Mouse (Mus musculus): ENCODE measurements around the gene 1700020A23Rik. TPM values are rescaled to one million over a fixed set of nuclear protein-coding genes. Genes with fewer than 3 reads are reported as not detected.
A peak's percentile ranks its signal among the peaks of the same experiment; 100 is the strongest.

1700020A23Rik gene
- polyA plus RNA-seq, 1 experiment: not detected

GRCm38 (mm10) chr2:130408194-130408593 is 3.1 kb downstream of the 1700020A23Rik start:
- no peak for TF ChIP-seq CTCF (IDR thresholded peaks at IDR 0.05; ENCODE audit: borderline replicate concordance, insufficient read depth, low read length)
- no peak for TF ChIP-seq POLR2A (IDR thresholded peaks at IDR 0.05; ENCODE audit: low read depth, low read length)
- no peak overlapping the region for H3K4me3 ChIP-seq (ENCODE audit: insufficient read depth, low read length)
- peaks cover 4% of the 10 kb centered on the region; the same call in 1 of the 2 replicates for H3K4me1 ChIP-seq (ENCODE audit: control insufficient read depth, insufficient read depth, low read length)
- H3K27ac ChIP-seq (ENCODE audit: insufficient read depth, low read length): no peak overlapping the region

GRCm38 (mm10) chr2:130411558-130412495 is 6.8 kb downstream of the 1700020A23Rik start:
- H3K4me3 ChIP-seq (ENCODE audit: insufficient read depth, low read length): no peak overlapping the region
- H3K4me1 ChIP-seq (ENCODE audit: control insufficient read depth, insufficient read depth, low read length): peaks cover 4% of the 10 kb centered on the region; the same call in 1 of the 2 replicates
- TF ChIP-seq POLR2A (IDR thresholded peaks at IDR 0.05; ENCODE audit: low read depth, low read length): no peak
- TF ChIP-seq CTCF (IDR thresholded peaks at IDR 0.05; ENCODE audit: borderline replicate concordance, insufficient read depth, low read length): peak; percentile 66
- H3K27ac ChIP-seq (ENCODE audit: insufficient read depth, low read length): peak overlapping the region; percentile 96

- H3K27ac ChIP-seq (ENCODE audit: insufficient read depth, low read length): peak overlapping the region; percentile 78
- no peak overlapping the region for H3K4me3 ChIP-seq (ENCODE audit: insufficient read depth, low read length)
- peaks cover 4% of the 10 kb centered on the region; the same call in 1 of the 2 replicates for H3K4me1 ChIP-seq (ENCODE audit: control insufficient read depth, insufficient read depth, low read length)
- TF ChIP-seq CTCF (IDR thresholded peaks at IDR 0.05; ENCODE audit: borderline replicate concordance, insufficient read depth, low read length): no peak
- no peak for TF ChIP-seq POLR2A (IDR thresholded peaks at IDR 0.05; ENCODE audit: low read depth, low read length)
Observed at GRCm38 (mm10) chr2:130412775-130413174, 7.7 kb downstream of the 1700020A23Rik start.

GRCm38 (mm10) chr2:130414094-130414856 is 9.2 kb downstream of the 1700020A23Rik start:
- Histone ChIP-seq H3K4me1 (ENCODE audit: control insufficient read depth, insufficient read depth, low read length) (peaks cover 4% of the 10 kb centered on the region; the same call in 1 of the 2 replicates), H3K27ac (ENCODE audit: insufficient read depth, low read length) (no peak overlapping the region), H3K4me3 (ENCODE audit: insufficient read depth, low read length) (no peak overlapping the region)
- TF ChIP-seq CTCF (IDR thresholded peaks at IDR 0.05; ENCODE audit: borderline replicate concordance, insufficient read depth, low read length): no peak

- H3K4me3 ChIP-seq (ENCODE audit: insufficient read depth, low read length): no peak overlapping the region
- no peaks in the 10 kb centered on the region; the same call in 1 of the 2 replicates for H3K4me1 ChIP-seq (ENCODE audit: control insufficient read depth, insufficient read depth, low read length)
- no peak overlapping the region for H3K27ac ChIP-seq (ENCODE audit: insufficient read depth, low read length)
- TF ChIP-seq POLR2A (IDR thresholded peaks at IDR 0.05; ENCODE audit: low read depth, low read length) (no peak), CTCF (IDR thresholded peaks at IDR 0.05; ENCODE audit: borderline replicate concordance, insufficient read depth, low read length) (no peak)
Observed at GRCm38 (mm10) chr2:130421781-130422620, 16.9 kb downstream of the 1700020A23Rik start.

- TF ChIP-seq CTCF (IDR thresholded peaks at IDR 0.05; ENCODE audit: borderline replicate concordance, insufficient read depth, low read length) (no peak), POLR2A (IDR thresholded peaks at IDR 0.05; ENCODE audit: low read depth, low read length) (no peak; the same call in 1 of the 2 replicates)
- H3K4me3 ChIP-seq (ENCODE audit: insufficient read depth, low read length): peak overlapping the region; percentile 71
- H3K4me1 ChIP-seq (ENCODE audit: control insufficient read depth, insufficient read depth, low read length): peaks cover 2% of the 10 kb centered on the region; the same call in 1 of the 2 replicates
- peak overlapping the region; percentile 49 for H3K27ac ChIP-seq (ENCODE audit: insufficient read depth, low read length)
Observed at GRCm38 (mm10) chr2:130423397-130424125, 18.5 kb downstream of the 1700020A23Rik start.

GRCm38 (mm10) chr2:130424126-130424853 is 19.2 kb downstream of the 1700020A23Rik start, which contains the start of the genes Vps16 and Pced1a:
Gene Vps16, plus strand, starts transcription at chr2:130424339.
Gene Pced1a, minus strand, starts transcription at chr2:130424701.
- peak within 1 kb of the TSS; percentile 63 for H3K27ac ChIP-seq (ENCODE audit: insufficient read depth, low read length)
- H3K4me3 ChIP-seq (ENCODE audit: insufficient read depth, low read length): peak within 1 kb of the TSS; percentile 71
- TF ChIP-seq CTCF (IDR thresholded peaks at IDR 0.05; ENCODE audit: borderline replicate concordance, insufficient read depth, low read length) (no peak), POLR2A (IDR thresholded peaks at IDR 0.05; ENCODE audit: low read depth, low read length) (peak; percentile 70)
- H3K4me1 ChIP-seq (ENCODE audit: control insufficient read depth, insufficient read depth, low read length): peaks cover 2% of the 10 kb centered on the region; the same call in 1 of the 2 replicates

- H3K27ac ChIP-seq (ENCODE audit: insufficient read depth, low read length): no peak overlapping the region
- peak overlapping the region; percentile 71 for H3K4me3 ChIP-seq (ENCODE audit: insufficient read depth, low read length)
- peaks cover 2% of the 10 kb centered on the region; the same call in 1 of the 2 replicates for H3K4me1 ChIP-seq (ENCODE audit: control insufficient read depth, insufficient read depth, low read length)
- TF ChIP-seq POLR2A (IDR thresholded peaks at IDR 0.05; ENCODE audit: low read depth, low read length) (no peak), CTCF (IDR thresholded peaks at IDR 0.05; ENCODE audit: borderline replicate concordance, insufficient read depth, low read length) (no peak)
Observed at GRCm38 (mm10) chr2:130425112-130425511, 20.1 kb downstream of the 1700020A23Rik start.
